Mouse (Mus musculus): Measurements from ENCODE around the gene Larp6.

Larp6 gene

DNA sequence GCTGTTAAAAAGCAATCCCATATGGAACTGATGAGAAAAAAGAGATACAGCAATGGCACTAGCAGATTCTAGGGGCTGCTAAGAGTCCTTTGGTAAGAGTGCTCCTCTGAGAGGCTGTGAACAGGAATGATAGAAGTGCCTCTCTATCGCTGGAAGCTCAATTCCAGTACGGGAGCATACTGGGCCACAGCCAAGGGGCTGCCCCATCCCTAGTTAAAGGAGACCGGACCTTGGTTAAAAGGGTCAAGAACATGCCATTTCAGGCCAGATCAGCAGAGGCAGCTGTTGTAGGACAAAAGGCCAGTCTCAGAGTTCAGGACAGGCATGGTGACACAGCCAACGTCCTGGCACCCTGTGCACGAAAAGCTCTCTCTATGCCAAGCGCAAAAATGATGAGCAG lies 1.4 kb downstream of the Larp6 start:
- DNase-seq (ENCODE audit: low read depth, low spot score) = peak; percentile 84

DNA sequence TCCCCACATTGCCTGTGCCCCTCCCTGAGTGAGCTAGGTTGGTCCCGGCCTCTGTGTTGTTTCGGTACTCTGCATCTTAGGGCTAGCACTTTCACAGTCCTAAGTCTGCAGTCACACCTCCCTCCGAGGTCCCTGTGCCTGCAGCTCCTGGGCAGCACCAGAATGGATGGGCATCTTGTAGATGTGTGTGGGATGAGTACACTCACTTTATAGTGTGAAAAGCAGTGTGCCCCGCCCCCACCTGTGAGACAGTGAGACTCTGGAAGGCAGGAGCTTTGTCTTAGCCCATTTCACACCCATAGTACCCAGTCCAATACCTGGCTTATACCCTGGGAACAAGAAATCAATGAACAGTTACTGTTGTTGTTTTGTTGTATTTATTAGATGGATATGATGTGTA lies 2.5 kb downstream of the Larp6 start:
- DNase-seq (ENCODE audit: low read depth, low spot score) = peak; percentile 67

DNA sequence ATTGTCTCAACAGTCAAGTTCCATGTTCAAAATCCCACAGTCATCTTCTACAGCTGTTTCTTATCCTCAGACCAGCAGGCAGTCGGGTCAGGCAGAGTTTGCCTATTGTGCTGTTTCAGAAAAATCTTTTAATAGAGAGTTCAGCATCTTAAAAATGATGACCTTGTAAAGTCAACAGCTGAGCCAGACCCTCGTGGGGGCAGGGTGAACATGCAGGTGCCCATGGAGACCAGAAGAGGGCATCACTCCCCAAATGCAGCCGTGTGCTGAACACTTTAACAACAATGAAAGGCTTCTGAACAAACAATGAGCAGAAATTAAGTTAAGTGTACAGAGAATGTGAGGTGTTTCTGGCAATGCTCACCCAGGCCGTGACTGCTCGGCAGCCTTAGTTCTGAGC lies 3.0 kb downstream of the Larp6 start:
- peak; percentile 58 for DNase-seq (ENCODE audit: low read depth, low spot score)

DNA sequence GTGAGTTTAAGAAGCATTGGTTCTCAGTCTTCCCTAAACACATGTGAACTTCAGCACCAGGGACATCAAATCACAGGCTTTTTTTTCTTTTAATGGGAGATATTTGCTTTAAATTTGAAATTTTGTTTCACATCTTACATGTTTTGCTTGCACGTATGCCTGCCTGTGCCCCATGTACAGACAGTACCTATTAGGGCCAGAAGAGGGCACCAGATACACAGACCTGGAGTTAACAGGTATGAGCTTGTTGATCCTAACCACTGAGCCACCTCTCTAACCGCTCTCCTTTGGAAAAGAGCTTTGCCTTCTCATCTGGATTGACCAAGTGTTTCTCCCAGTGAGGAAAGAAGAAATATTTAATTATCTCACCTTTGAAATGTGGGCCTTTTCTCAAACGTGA lies 5.5 kb downstream of the Larp6 start:
- peak; percentile 71 for DNase-seq (ENCODE audit: low read depth, low spot score)

DNA sequence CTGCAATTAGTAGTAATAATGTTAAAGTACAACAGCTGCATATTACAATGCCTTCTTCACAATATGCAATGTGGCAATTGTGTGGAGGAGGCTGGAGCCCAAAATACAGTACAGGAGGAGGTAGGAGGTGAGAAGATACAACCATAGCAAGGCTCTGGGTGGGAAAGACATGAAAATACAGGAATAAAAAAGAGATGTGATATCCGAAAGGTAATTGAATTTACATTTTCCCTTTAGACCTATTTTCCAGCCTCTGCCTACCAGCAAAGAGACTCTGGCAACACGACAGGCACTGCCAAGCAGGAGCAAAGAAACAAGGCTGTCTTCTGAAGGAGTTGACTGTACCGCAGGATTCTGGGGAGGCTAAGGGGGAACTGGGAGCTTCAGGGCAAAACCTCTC lies 6.9 kb downstream of the Larp6 start:
- peak; percentile 67 for DNase-seq (ENCODE audit: low read depth, low spot score)

DNA sequence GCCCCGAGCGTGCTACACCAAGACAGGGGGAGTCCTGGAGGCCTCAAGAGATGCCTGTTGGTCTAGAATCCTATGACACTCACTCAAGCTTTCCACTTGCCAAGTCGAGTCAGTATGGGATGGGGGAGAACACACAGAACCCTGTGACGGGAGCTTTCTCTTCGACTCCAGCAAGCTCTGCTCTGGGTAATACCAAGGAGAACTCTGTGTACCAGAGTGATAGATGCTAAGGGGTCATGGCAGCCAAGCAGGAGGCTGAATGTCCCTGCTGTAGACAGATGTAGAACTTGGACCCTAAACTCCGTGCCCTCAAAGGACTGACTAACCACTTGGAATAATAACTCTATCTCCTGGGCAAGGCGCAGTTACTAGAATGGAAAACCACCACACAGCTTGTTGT lies 12.2 kb downstream of the Larp6 start:
- no peak for DNase-seq (ENCODE audit: low read depth, low spot score)

DNA sequence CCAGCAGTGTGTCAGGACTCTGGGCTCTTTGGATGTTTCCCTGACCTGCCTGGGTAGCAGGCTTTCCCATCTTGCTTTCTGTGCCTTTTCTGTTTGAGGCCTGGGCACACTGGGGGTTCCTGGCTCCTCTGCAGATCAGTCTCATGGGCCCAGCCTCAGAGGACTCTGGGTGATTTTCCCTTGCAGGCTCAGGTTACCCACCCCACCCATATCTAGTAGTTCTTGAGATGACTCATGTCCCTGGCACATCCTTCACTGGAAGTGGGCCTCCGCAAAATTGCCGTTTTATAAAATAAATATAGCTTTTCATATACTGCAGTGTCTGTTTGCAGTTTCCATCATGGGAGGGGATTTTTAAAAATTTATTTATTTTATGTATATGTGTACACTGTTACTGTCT lies 21.5 kb downstream of the Larp6 start:
- peak; percentile 58 for DNase-seq (ENCODE audit: low read depth, low spot score)

DNA sequence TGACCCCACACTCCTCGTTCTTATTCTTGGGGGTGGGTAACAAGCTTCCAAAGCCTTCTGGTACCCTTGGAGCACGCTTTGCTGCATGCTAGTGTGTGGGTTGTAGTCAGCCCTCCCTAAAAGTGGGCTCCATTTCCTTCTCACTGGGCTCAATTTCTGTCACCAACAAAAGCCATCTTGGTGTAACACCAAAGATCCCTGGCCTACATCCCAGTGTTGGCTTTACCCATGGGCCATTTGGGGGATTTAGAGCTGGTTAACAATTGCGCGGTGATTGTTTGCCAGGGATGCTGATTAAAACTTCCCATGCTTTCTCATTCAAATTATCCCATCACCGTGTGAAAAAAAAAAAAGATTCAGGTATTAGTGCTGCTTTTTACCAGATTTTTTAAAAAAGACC lies 26.3 kb downstream of the Larp6 start:
- peak; percentile 34 for DNase-seq (ENCODE audit: low read depth, low spot score)

DNA sequence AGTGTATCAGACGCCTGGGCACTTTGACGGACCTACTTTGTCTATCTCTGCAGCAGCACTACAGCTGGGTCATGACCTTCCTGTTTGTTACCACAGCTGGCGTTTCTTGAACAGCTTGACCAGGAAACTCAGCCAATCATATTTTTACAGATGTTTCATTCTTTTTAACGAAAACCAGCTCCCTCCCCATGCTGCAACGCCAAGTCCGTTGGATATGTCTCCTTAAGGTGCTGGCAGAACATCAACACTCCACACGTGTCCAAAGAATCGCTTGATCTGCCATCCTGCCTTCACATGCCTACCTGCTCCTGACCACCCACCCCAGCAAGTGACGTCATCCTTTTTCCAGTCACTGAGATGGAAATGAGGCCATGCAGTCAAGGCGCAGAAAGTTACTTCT lies 28.6 kb downstream of the Larp6 start:
- DNase-seq (ENCODE audit: low read depth, low spot score) = no peak

DNA sequence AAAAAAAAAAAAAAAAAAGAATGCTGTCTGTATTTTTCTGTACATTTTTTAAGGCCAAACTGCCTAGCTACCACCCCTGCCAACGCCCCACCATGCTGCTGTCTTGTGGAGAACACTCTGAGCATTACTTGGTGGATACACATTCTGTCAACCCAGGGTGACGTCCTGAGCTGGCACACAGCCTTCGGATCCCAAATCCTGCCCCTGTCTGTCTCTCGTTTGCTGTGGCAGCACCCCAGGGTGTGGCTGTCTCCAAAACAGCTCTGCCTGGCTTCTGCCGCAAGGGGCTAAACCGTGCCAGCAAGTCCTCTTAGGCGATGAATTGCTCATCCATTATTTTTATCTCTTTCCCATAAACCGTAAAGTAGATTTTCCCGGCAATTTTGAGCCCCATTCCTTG lies 29.7 kb downstream of the Larp6 start:
- DNase-seq (ENCODE audit: low read depth, low spot score) = peak; percentile 85

DNA sequence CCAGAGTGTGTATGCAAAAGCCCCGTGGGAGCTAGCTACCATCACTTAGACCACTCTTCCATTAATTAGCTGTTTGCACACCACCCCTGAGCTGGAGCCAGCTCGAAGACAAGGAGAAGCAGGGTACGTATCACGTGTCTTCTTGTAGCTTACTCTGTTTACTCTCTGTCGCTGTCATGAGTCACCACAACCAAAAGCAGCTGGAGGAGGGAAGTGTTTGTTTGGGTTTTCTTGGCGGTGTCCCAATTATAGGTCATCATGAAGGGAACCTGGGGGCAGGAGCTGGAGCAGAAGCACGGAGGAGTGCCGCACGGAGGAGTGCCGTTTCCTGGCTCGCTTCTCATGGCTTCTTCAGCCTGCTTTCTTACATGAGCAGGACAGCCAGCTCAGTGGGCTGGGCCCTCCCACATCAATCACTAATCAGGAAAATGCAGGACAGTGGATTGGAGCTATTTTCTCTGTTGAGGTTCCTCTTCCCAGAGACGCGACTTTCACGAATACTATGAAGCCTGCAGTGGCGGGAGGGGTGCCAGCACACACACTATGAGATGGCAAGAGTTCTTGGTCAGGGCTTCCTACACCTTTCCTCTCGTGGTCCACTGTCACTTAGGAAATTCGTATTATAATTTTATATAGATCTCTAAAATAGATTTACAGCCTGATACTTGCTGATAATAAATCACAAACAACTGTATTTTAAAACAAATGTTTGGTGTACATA lies 30.6 kb downstream of the Larp6 start:
- DNase-seq (ENCODE audit: low read depth, low spot score) = peak; percentile 88

DNA sequence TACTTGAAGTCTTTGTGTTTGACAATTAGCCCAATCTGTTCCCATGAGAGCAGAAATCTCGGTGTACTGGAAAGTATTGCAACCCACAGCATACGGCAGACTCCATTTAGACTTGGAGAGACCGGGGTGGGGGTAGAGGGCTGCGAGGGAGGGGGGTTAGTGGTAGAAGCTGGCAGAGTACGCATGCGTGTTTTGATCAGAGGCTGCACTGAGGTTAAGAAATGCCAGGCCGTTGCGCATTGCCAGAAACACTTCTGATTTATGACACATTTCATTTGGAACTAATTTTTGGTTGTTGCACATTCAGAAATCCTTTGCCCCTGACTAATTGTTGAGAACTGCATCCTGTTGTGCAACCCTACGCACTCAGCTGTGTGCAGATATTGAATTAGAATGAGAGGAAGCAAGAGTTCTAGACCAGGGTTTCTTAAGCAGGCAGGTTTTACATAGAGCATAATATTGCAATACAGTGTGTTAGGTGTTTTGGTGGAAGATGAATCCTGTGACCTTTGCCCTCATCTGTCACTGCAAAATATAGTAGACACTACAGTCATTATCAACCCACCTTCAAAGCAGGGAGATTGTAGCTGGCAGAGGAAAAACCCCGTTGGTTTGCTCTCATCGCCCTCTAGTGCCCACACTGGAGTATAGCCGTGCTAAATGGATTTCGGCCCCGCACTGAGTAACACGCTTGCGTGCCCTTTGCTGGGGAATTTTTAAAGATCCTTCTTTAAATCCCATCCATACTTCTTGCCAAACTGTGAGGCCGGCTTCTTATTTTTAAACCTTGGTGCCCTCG lies 31.6 kb downstream of the Larp6 start:
- DNase-seq (ENCODE audit: low read depth, low spot score) = peak; percentile 80

DNA sequence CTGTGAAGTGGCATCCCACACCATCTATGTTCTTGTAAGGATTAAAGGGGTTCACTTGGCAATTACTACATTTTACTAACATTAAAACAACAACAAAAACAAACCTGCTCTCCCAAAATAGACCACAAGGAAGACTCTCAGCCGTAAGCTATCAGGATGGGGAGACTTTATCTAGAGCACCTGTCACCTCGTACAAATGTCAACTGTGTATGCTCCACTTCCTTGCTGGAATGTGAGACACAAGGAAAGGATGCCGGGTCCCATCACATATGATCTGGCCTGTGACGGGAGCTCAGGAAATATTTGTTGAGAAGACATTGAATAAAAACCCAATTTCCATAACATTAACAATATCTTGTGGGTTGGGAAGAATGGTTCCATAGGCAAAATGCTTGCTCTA lies 32.2 kb downstream of the Larp6 start:
- no peak for DNase-seq (ENCODE audit: low read depth, low spot score)

DNA sequence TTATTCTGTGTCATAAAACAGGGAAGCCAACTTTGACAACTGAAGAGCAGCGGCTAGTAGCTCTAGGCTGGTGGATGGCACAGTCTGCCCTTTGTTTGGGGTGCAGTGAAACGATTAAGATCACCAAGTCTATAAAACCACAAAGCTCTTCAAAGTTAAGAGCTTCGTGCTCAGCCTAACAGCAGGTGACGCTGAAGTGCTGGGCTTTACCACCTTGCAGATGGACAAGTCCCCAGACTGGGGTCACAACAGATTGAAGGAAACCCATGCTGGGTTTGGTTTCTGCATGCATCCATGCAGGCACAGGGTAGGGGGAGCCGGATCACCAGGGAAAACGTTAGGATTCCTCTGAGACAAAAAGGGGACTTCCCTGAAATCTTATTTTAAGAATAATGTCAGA lies 33.8 kb downstream of the Larp6 start:
- DNase-seq (ENCODE audit: low read depth, low spot score) = no peak

DNA sequence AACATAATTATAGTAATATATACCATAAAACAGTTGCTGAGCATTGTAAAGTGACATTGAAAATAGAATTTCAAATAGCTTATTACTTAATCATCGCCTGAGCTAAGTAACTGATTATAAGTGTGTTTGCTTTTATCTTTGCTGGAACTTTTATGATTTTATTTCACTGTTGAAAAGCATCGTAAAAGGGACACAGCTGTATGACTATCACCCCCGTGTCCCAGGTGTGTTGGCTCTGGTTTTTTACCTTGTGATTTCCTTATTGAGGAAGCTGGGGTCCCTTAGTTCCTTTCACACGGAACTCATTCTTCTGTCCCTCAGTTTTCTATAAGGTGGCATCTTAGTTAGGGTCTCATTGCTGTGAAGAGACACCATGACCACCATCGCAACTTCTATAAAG lies 34.9 kb downstream of the Larp6 start:
- DNase-seq (ENCODE audit: low read depth, low spot score) = no peak

DNA sequence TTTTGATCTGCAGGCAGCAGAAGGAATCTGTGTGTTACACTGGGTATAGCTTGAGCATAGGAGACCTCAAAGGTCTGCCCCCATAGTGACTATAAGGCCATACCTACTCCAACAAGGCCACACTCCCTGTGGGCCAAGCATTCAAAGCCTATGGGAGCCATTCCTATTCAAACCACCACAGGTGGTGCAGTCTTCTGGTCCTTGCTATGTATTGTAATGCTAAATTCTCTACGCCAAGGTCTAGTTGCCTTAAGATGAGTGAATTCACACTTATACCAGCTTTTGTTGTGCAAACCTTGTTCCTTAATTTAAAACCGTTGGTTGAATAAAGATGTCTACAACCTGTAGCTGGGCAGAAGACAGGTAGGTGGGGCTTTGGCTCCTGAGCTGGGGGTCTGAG lies 35.4 kb downstream of the Larp6 start:
- DNase-seq (ENCODE audit: low read depth, low spot score) = no peak

DNA sequence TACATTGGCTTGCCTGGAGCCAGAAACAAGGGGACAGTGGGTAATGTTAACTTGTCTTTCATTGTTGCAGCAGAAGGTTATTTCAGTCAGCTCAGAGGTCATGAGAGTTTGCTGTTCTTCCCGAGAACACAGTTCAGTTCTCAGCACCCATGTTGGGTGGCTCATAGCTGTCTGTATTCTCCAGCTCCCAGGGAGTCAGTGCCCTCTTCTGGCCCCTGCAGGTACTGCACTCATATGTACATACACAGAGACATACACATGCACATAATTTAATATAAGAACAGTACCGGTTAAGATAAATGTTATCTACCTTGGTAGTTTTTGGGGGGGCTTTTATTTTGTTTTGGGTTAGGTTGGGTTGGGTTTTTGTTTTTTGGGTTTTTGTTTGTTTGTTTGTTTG lies 36.3 kb downstream of the Larp6 start:
- no peak for DNase-seq (ENCODE audit: low read depth, low spot score)

DNA sequence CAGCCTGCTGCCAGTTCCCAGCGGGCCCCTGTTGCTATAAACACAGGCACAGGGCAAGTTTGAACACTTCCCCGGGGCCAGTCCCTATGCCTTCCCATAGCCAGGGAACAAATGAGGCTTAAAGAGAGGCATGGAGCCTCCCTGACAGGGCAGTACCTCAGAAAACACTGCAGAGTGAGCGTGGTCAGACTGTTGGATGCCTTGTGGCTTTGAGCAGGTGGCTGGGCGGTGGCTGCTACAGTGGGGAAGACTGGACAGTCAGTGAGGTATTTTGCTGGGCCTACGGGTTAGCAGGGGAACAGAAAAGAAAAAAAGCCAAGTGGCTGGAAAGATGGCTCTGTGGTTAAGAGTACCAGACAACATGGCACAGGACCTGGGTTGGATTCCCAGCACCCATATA lies 38.3 kb downstream of the Larp6 start:
- no peak for DNase-seq (ENCODE audit: low read depth, low spot score)

DNA sequence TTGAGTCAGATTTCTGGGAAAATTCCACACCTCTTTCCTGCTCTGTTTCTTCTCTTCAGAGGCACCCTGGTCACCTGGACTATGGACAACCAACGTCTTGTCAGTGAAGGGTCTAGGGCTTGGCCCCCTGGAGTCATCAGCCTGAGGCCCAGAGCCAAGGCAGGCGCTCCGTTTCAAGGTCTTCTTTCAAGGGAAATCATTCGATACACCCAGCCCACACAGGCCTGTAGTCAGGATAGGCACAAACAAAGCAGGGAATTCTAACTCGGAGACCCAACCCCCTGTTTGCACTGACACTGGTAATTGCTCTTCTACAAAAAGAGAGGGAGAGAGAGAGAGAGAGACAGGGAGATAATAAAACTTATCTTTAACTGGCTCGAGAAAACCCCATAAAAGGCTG lies 39.2 kb downstream of the Larp6 start:
- DNase-seq (ENCODE audit: low read depth, low spot score) = no peak

DNA sequence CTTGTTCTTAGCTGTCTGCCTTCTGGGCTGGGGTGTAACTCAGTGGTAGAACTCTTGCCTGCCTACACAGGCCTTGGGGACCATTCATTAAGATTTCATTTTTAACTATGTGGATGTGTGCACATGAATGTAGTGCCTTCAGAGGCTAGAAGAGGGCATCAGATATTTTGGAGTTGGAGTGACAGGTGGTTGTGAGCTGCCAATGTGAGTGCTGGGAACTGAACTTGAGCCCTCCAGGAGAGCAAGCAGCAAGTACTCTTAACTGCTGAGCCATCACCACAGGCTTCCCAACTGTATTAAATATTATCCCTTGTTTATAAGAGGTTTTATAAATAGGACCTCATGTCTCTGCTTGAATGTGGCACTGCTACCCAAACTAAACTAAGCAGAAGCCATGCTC lies 39.8 kb downstream of the Larp6 start:
- no peak for DNase-seq (ENCODE audit: low read depth, low spot score)

DNA sequence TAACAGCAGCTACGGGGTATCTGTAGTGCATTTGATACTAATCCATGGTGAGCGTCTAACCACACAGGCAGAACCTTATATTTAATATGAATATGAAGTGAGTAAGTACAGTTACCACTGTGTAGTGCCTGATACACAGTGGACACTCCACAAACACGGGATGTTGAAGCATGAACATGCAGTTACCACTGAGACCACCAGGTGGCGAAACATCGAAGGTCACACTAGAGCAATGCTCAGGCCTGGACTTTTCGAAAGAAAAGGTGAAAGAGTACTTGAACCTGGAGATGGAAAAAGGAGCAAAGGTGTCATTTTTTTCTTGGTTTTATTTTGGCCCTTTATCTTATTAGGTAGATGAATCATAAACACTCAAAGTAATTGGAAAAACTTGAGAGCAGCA lies 43.5 kb downstream of the Larp6 start:
- peak; percentile 71 for DNase-seq (ENCODE audit: low read depth, low spot score)

DNA sequence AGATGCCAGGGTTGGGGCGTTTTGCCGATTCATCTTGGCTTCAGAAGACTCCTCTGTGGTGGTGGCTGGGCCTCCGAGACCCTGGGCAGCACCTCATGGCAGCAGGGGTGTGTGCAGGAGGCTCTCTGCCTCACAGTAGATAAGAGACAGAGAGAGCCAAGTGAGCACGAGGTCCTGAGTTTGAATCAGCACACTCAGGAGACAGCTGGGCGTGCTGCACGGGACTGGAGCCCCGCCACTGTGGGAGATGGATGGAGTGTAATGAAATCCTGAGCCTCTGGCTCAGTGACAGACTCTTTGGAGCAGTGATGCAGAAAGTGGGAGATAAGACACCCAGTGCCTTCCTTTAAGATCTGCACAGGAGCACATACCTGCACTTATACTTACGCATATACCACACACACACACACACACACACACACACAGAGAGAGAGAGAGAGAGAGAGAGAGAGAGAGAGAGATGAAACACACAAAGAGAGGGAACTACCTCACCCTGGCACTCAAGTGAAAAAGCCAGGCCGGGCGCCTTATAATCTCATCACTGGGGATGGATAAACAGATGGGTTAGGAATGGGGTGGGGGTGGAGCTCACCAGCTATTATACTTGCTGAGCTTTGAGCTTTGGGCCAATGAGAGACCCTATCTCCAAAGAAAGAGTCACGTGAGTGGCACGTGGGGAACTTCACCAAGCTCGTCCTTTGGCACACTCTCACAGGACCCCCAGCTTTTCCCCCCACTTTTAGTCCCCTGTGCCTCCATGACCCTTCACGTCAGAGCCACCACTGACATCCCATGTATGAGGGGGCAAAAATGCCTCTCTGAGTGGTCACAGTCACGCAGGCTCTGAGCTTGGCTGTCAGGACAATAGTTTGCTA lies 44.3 kb downstream of the Larp6 start:
- DNase-seq (ENCODE audit: low read depth, low spot score) = no peak
